Mouse (Mus musculus) midbrain, postnatal 0 days (tissue): ENCODE results near the gene Prrc2b. TPM values are rescaled to one million over a fixed set of nuclear protein-coding genes. Genes with fewer than 3 reads are reported as not detected.

Experiments
- ATAC-seq: fragments of 200-750 bp; cut with Nextera tagmentation; 2 replicates; pipeline ENCODE4 v1.8.0; 2017; ENCODE audit warnings: moderate number of reproducible peaks, mild to moderate bottlenecking, moderate TSS enrichment, moderate library complexity; ENCODE audit not compliant: low FRiP score
- DNase-seq: peaks from one replicate; pipeline ENCODE4 v3.0.0-alpha.2; 2015; ENCODE audit warnings: low spot score
- H3K27ac ChIP-seq: fragments of 300-500 bp; sonication (generic); 2 replicates; pipeline ENCODE4 v1.5.1; 2014; ENCODE audit warnings: low read depth, mild to moderate bottlenecking, low read length, mixed read lengths
- H3K27me3 ChIP-seq: fragments of 300-500 bp; sonication (generic); 2 replicates; pipeline ENCODE4 v1.6.1; 2014; ENCODE audit warnings: low read length, control low read depth, mixed read lengths; ENCODE audit not compliant: insufficient read depth
- H3K36me3 ChIP-seq: fragments of 300-500 bp; sonication (generic); 2 replicates; pipeline ENCODE4 v1.6.1; 2014; ENCODE audit warnings: low read length, control low read depth, mixed read lengths; ENCODE audit not compliant: insufficient read depth
- H3K4me1 ChIP-seq: fragments of 300-500 bp; sonication (generic); 2 replicates; pipeline ENCODE4 v1.6.1; 2014; ENCODE audit warnings: mild to moderate bottlenecking, control low read depth, antibody characterized with exemption, low read length, mixed read lengths; ENCODE audit not compliant: insufficient read depth
- H3K4me2 ChIP-seq: fragments of 300-500 bp; sonication (generic); 2 replicates; pipeline ENCODE4 v1.6.1; 2014; ENCODE audit warnings: low read depth, mild to moderate bottlenecking, low read length, mixed read lengths; ENCODE audit not compliant: poor library complexity, severe bottlenecking
- H3K4me3 ChIP-seq: fragments of 300-500 bp; sonication (generic); 2 replicates; pipeline ENCODE4 v1.5.1; 2014; ENCODE audit warnings: low read depth, mild to moderate bottlenecking, low read length, moderate library complexity
- H3K9ac ChIP-seq: fragments of 300-500 bp; sonication (generic); replicated peaks from 2 replicates; pipeline ENCODE4 v1.6.1; 2014; ENCODE audit warnings: mild to moderate bottlenecking, low read length, moderate library complexity, mixed read lengths; ENCODE audit not compliant: poor library complexity, severe bottlenecking
- H3K9me3 ChIP-seq: fragments of 300-500 bp; sonication (generic); 2 replicates; pipeline ENCODE4 v1.6.1; 2016; ENCODE audit warnings: low read length, control low read depth
- CTCF ChIP-seq: IDR thresholded peaks from 2 replicates; pipeline ENCODE4 v1.5.1; 2016; ENCODE audit warnings: antibody characterized with exemption, mild to moderate bottlenecking
- WGBS: fragments of 180-500 bp; shearing (Covaris S2); extraction: QIAGEN DNeasy Blood & Tissue Kit; methylation state at CpG from one replicate; pipeline ENCODE4 v1.1.7; 2014; 5-methylcytosine and 5-hydroxymethylcytosine counted together
- polyA plus RNA-seq: library from polyadenylated mRNA; unstranded; fragments of >200 nt; fragmentation: Nextera tagmentation; extraction: Ambion mirVana; gene quantifications from 2 replicates; pipeline ENCODE4 v1.2.1, GENCODE M21; 2015
- total RNA-seq: library from RNA; depleted of rRNA; stranded (reverse); fragments of >200 nt; gene quantifications from 2 replicates; pipeline ENCODE4 v1.2.3, GENCODE M21; 2014

Gene Prrc2b
- total and polyA plus RNA-seq, 2 experiments from 2014 or later, result 65.9 to 164 TPM

DNA sequence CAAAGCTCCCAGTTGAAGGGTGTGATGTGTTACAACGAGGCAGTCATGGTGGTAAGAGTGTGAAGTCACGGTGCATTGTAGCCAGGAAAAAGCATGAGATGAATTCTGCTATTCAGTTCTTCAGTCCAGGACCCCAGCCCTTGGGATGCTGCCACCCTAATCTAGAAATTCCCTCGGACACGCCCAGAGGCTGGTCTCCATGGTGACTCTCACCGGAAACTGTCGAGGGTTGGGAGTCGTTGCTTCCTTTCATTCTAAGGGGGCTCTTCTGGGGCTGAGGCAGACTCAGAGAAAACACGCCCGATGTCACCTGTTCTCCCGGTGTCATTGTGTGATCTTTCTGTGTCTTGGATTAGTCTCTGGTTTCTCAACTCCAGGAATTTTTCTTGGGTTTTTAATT lies 15.7 kb downstream of the Prrc2b start:
- Histone ChIP-seq H3K4me3 (no peak overlapping the region), H3K4me1 (peaks cover 13% of the 10 kb centered on the region), H3K27ac (peak overlapping the region; percentile 68; the same call in 1 of the 2 replicates), H3K36me3 (no peaks in the 10 kb centered on the region), H3K27me3 (no peaks in the 10 kb centered on the region), H3K9ac (no peak overlapping the region), H3K4me2 (no peak overlapping the region), H3K9me3 (no peaks in the 10 kb centered on the region)
- no peak for DNase-seq
- 2% methylated on average over 10 of the region's 10 CpGs for WGBS
- TF ChIP-seq CTCF, result no peak
- no peak for ATAC-seq

DNA sequence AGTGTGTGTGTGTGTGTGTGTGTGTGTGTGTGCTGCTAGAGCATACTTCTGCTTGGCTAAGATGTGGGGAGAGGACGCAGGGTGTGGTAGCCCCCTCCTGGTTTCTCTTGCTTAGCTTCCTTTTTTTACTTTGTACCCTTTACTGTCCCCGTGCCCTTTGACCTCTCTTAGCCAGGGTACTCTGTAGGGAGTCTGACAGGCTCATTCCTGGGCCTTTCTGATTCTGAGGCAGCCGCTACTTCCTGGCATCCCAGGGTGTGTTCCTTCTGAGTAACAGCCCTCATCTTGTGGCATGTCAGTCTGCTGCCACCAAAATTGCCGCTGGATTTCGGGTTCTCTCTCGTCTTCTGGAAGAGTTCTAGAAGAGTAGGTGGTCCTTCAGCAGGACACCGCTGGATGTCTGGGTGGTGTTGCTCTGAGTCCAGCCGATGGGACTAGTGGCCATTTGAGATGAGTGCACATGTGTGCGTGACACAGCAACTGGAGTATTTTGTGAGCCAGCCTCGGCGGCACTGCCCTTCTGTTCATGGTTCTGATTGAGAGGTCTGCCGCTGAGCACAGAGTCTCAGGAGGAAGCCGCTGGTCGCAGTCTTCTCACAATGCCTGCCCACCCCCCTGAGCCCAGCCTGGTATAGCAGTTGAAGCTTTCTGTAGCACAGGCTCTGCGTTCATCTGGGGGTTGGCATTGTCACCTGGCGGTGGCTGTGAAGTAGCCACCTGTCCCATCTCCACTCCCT lies 16.3 kb downstream of the Prrc2b start:
- H3K9me3 ChIP-seq, result no peaks in the 10 kb centered on the region
- WGBS, result 6% methylated on average over 16 of the region's 16 CpGs
- no peak for TF ChIP-seq CTCF
- H3K9ac ChIP-seq, result 0 out of 2 replicates have a peak overlapping the region, but pooled peaks have one; percentile 3
- DNase-seq, result no peak
- H3K4me1 ChIP-seq, result peaks cover 13% of the 10 kb centered on the region
- H3K27me3 ChIP-seq, result no peaks in the 10 kb centered on the region
- 0 out of 2 replicates have a peak, but pooled peaks have one; percentile 47 for ATAC-seq
- no peaks in the 10 kb centered on the region for H3K36me3 ChIP-seq
- peak overlapping the region; percentile 68 for H3K27ac ChIP-seq
- peak overlapping the region; percentile 26 for H3K4me2 ChIP-seq
- no peak overlapping the region for H3K4me3 ChIP-seq

DNA sequence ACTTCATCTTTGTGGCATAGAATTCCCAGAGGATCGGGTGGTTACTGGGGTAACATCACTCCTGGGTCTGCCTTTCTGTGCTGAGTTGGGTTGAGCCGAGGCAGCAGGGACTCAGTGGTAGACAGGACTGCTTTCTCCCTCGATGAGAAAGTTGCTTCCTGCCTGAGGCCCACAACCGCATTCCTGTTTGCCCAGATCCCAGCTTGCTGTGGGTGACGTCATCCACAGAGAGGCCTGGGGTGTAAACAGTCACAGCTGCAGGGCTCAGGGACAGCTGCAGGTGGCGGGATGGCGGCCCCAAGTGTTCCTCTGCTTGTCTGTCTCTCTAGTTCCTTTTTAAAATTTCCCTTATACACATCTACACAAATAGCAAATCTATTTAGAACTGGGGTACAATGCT lies 16.9 kb downstream of the Prrc2b start:
- peak; percentile 71 for DNase-seq
- WGBS, result 3% methylated on average over 7 of the region's 7 CpGs
- peaks cover 13% of the 10 kb centered on the region for H3K4me1 ChIP-seq
- H3K4me2 ChIP-seq, result peak overlapping the region; percentile 26; the same call in 1 of the 2 replicates
- 0 out of 2 replicates have a peak overlapping the region, but pooled peaks have one; percentile 3 for H3K9ac ChIP-seq
- peak overlapping the region; percentile 68 for H3K27ac ChIP-seq
- H3K4me3 ChIP-seq, result no peak overlapping the region
- H3K36me3 ChIP-seq, result no peaks in the 10 kb centered on the region
- no peaks in the 10 kb centered on the region for H3K27me3 ChIP-seq
- ATAC-seq, result no peak
- H3K9me3 ChIP-seq, result no peaks in the 10 kb centered on the region
- TF ChIP-seq CTCF, result peak; percentile 24

DNA sequence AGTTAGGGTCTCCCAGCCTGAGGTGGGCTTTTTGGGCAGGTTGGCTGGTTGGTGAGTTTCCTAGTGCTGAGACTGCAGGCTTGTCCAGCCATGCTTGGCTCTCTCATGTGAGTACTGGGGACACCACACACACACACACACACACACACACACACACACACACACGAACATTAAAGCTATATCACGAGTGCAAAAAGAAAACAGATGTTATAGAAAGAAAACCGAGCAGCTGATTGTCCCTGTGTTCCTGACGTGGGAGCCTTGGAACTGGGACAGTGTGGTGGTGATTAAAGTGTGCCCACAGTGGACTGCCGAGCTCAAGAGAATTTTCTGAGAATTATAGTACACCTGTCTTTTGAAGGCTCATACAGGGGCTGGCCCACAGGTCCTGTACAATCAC lies 18.4 kb downstream of the Prrc2b start:
- 53% methylated on average over 5 of the region's 5 CpGs for WGBS
- no peaks in the 10 kb centered on the region for H3K27me3 ChIP-seq
- H3K4me2 ChIP-seq, result no peak overlapping the region
- DNase-seq (no peak), ATAC-seq (no peak)
- H3K4me1 ChIP-seq, result peaks cover 19% of the 10 kb centered on the region
- H3K36me3 ChIP-seq, result no peaks in the 10 kb centered on the region
- no peak overlapping the region for H3K27ac ChIP-seq
- no peaks in the 10 kb centered on the region for H3K9me3 ChIP-seq
- H3K4me3 ChIP-seq, result no peak overlapping the region
- TF ChIP-seq CTCF, result no peak
- peak overlapping the region; percentile 29; the same call in 1 of the 2 replicates for H3K9ac ChIP-seq

DNA sequence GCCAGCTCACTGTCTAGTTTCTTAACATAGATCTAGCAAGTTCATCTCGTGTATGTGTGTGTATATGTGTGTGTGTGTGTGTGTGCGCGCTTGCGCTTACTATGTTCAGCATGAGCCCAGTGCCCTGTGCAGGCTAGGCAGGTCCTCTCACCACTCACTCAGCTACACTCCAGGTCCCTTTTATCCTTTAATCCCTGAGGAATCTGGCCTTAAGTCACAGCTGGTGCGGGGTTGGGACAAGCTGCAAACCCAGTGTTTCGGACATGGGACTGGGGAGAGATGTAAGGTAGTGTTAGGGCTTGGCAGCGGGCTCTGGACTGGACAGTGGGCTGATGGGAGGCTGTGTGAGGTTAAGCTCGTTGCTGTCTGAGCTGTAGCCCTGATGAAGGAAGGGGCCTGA lies 19.1 kb downstream of the Prrc2b start:
- DNase-seq (no peak), ATAC-seq (no peak)
- no peaks in the 10 kb centered on the region for H3K9me3 ChIP-seq
- WGBS, result 46% methylated on average over 8 of the region's 8 CpGs
- no peak overlapping the region for H3K9ac ChIP-seq
- H3K27me3 ChIP-seq, result no peaks in the 10 kb centered on the region
- no peak overlapping the region for H3K27ac ChIP-seq
- H3K4me1 ChIP-seq, result peaks cover 25% of the 10 kb centered on the region
- no peak overlapping the region for H3K4me2 ChIP-seq
- no peak overlapping the region for H3K4me3 ChIP-seq
- H3K36me3 ChIP-seq, result no peaks in the 10 kb centered on the region
- no peak for TF ChIP-seq CTCF

DNA sequence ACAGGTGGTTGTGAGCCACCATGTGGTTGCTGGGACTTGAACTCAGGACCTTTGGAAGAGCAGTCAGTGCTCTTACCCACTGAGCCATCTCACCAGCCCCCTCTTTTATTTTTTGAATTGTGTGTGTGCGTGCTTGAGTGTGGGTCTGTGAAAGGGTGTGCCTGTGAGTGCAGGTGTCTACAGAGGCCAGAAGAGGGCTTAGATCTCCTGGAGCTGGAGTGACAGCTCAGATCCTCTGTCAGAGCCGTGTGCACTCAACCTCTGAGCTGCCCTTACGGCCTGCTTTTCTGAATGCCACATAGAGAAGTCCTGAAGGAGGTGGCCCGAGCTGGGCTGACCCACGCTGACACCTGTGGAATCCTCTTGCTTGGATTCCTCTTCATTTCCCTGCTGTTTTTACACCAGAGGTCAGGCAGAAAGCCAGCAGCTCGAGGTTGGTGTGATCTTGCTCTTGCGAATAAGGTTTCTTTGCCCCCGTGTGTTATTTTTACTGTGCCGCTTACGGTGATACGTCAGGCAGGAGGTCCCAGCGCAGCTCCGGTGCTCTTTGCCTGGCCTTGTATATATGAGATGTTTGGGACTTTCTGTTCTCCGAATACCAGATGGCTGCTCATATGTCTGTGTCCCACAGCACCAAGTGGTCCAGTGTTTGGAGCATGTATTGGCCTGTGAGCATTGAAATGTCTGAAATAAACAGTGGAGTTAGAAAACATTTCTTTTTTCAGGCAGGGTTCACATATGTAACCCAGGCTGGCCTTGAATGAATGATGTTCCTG lies 21.0 kb downstream of the Prrc2b start:
- Histone ChIP-seq H3K4me1 (peaks cover 26% of the 10 kb centered on the region), H3K27me3 (no peaks in the 10 kb centered on the region), H3K4me2 (no peak overlapping the region), H3K9ac (no peak overlapping the region), H3K27ac (no peak overlapping the region), H3K9me3 (no peaks in the 10 kb centered on the region), H3K36me3 (no peaks in the 10 kb centered on the region), H3K4me3 (no peak overlapping the region)
- no peak for DNase-seq
- TF ChIP-seq CTCF, result 0 out of 2 replicates have a peak, but pooled peaks have one; percentile 5
- WGBS, result 79% methylated on average over 14 of the region's 14 CpGs
- ATAC-seq, result no peak
